Mouse (Mus musculus): ENCODE results near the gene Stox2.

DNA sequence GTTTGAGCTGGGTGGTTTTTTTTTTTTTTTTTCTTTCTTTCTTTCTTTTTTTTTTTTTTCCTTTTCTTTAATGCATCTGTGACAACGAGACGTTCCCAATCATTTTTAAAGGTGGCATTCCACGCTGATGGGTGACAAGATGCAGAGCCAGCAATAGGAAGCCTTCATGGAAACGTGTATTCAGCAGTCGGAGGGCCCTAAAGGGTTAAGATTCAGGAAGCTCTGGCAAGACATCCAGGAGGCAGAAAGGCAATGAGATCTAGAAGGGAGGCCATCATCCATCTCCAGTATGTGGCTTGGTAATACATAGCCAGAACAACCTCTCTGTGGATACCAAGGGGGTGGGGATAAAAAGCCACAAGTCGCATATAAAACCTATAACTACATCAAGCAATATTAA is 156.5 kb downstream of the Stox2 start:
- TF ChIP-seq CTCF (IDR thresholded peaks at IDR 0.05) = no peak
- TF ChIP-seq EP300 (IDR thresholded peaks at IDR 0.05) = no peak

All from lung, postnatal 0 days (tissue).